Comparison of ENCODE assay signal across 8 mouse cellular contexts in genomic region chr9:50698418-50699409, GRCm38 (mm10). TPM values are rescaled to one million over a fixed set of nuclear protein-coding genes. Genes with fewer than 3 reads are reported as not detected.
DNase-seq lines count a peak whose midpoint lies in the region; ATAC-seq lines count a peak whose summit lies in the region.

No protein-coding gene starts in this region.

- no peak overlapping the region for H3K27ac ChIP-seq in intestine, embryonic 16.5 days (ENCODE audit: low read length)
- H3K27ac ChIP-seq in limb, embryonic 12.5 days = no peak overlapping the region
- no peak overlapping the region for H3K27ac ChIP-seq in midbrain, embryonic 11.5 days (ENCODE audit: low read depth, low read length)

- H3K9ac ChIP-seq in intestine, embryonic 16.5 days (ENCODE audit: low read depth, low read length) = peak overlapping the region; percentile 71
- H3K9ac ChIP-seq in limb, embryonic 12.5 days (replicated peaks) = peak overlapping the region; percentile 74
- H3K9ac ChIP-seq in midbrain, embryonic 11.5 days (ENCODE audit: low read length) = peak overlapping the region; percentile 58

- H3K9me3 ChIP-seq in intestine, embryonic 16.5 days (ENCODE audit: control insufficient read depth, low read length) = no peaks in the 10 kb centered on the region
- H3K9me3 ChIP-seq in limb, embryonic 12.5 days = no peaks in the 10 kb centered on the region
- H3K9me3 ChIP-seq in midbrain, embryonic 11.5 days (ENCODE audit: control insufficient read depth, low read length) = no peaks in the 10 kb centered on the region

- WGBS in intestine, embryonic 16.5 days = 1% methylated on average over 65 of the region's 70 CpGs
- WGBS in limb, embryonic 12.5 days = 2% methylated on average over 68 of the region's 70 CpGs
- under 1% methylated on average over 64 of the region's 70 CpGs for WGBS in midbrain, embryonic 11.5 days

- DNase-seq in adrenal gland, adult 18-20 months (ENCODE audit: low spot score in 2 of 2) = peak; percentile 44 to 49
- DNase-seq in adrenal gland, postnatal 4 days (ENCODE audit: low spot score in 2 of 2) = no peak
- DNase-seq in cerebellum, postnatal 14 days = peak; percentile 79 to 81
- DNase-seq in gastrocnemius, postnatal 14 days = peak; percentile 50
- peak; percentile 95 for DNase-seq in midbrain, embryonic 11.5 days (ENCODE audit: low spot score, missing footprints)
- DNase-seq in splenic B cell, adult 2 months (ENCODE audit: low read depth, low spot score) = peak; percentile 30

- ATAC-seq in intestine, embryonic 16.5 days = peak; percentile 64
- peak; percentile 29; the same call in 1 of the 2 replicates for ATAC-seq in limb, embryonic 12.5 days (ENCODE audit: insufficient number of reproducible peaks, insufficient read depth, low FRiP score, low TSS enrichment, low read depth)
- peak; percentile 75 for ATAC-seq in midbrain, embryonic 11.5 days (ENCODE audit: low FRiP score)

- H3K27me3 ChIP-seq in intestine, embryonic 16.5 days (replicated peaks; ENCODE audit: control insufficient read depth, insufficient read depth, low read length) = peaks cover 4% of the 10 kb centered on the region; the same call in 1 of the 2 replicates
- peaks cover 19% of the 10 kb centered on the region; the same call in 1 of the 2 replicates for H3K27me3 ChIP-seq in limb, embryonic 12.5 days
- no peaks in the 10 kb centered on the region; the same call in 1 of the 2 replicates for H3K27me3 ChIP-seq in midbrain, embryonic 11.5 days (ENCODE audit: control insufficient read depth, insufficient read depth, low read length)
- H3K27me3 ChIP-seq in splenic B cell, adult 2 months (ENCODE audit: control insufficient read depth, insufficient read depth, low read length, poor library complexity, severe bottlenecking) = no peaks in the 10 kb centered on the region; the same call in 1 of the 2 replicates

- H3K4me1 ChIP-seq in intestine, embryonic 16.5 days (ENCODE audit: control insufficient read depth, insufficient read depth, low read length) = peaks cover 10% of the 10 kb centered on the region
- H3K4me1 ChIP-seq in limb, embryonic 12.5 days (replicated peaks) = peaks cover 33% of the 10 kb centered on the region
- peaks cover 20% of the 10 kb centered on the region for H3K4me1 ChIP-seq in midbrain, embryonic 11.5 days (ENCODE audit: control insufficient read depth, insufficient read depth, low read length)

- intact Hi-C loops in gastrocnemius, postnatal 14 days (cut with DNase I; ENCODE audit: low total_unique reads) = no loop called here

- peak overlapping the region; percentile 55 for H3K4me3 ChIP-seq in intestine, embryonic 16.5 days (ENCODE audit: low read length)
- H3K4me3 ChIP-seq in limb, embryonic 12.5 days (replicated peaks) = peak overlapping the region; percentile 58
- peak overlapping the region; percentile 41 for H3K4me3 ChIP-seq in midbrain, embryonic 11.5 days (ENCODE audit: low read depth, low read length)

- H3K4me2 ChIP-seq in intestine, embryonic 16.5 days (ENCODE audit: low read depth, low read length) = peak overlapping the region; percentile 99
- peak overlapping the region; percentile 99 for H3K4me2 ChIP-seq in limb, embryonic 12.5 days
- H3K4me2 ChIP-seq in midbrain, embryonic 11.5 days = peak overlapping the region; percentile 92

- H3K36me3 ChIP-seq in intestine, embryonic 16.5 days (ENCODE audit: control insufficient read depth, insufficient read depth, low read length) = no peaks in the 10 kb centered on the region
- H3K36me3 ChIP-seq in limb, embryonic 12.5 days = peaks cover 44% of the 10 kb centered on the region
- H3K36me3 ChIP-seq in midbrain, embryonic 11.5 days (ENCODE audit: control insufficient read depth, insufficient read depth, low read length) = no peaks in the 10 kb centered on the region
- no peaks in the 10 kb centered on the region for H3K36me3 ChIP-seq in splenic B cell, adult 2 months (ENCODE audit: control insufficient read depth, insufficient read depth, low read length, poor library complexity, severe bottlenecking)

RNA-seq across cellular contexts. Expression of gene Dlat, which starts 39.1 kb away (rescaled TPM):
- total RNA-seq in adrenal gland, adult 18-20 months (2021) = 100 to 1,000 TPM; 164 to 320 TPM
- 100 to 1,000 TPM; 117 to 122 TPM for total RNA-seq in adrenal gland, postnatal 4 days (2021)
- total RNA-seq in gastrocnemius, postnatal 14 days (2021) = 100 to 1,000 TPM; 235 to 280 TPM
- polyA plus RNA-seq in intestine, embryonic 16.5 days (2015; fragmentation: Nextera tagmentation; extraction: Ambion mirVana) = 61.0 and 63.7 TPM in 2 replicates
- polyA plus RNA-seq in limb, embryonic 12.5 days (2016; fragmentation: Nextera tagmentation; extraction: Ambion mirVana) = 49.5 and 49.8 TPM in 2 replicates
- 63.5 and 66.4 TPM in 2 replicates for polyA plus RNA-seq in midbrain, embryonic 11.5 days (2014; fragmentation: Nextera tagmentation; extraction: Ambion mirVana)

RNA-seq across cellular contexts. Expression of gene Dixdc1, which starts 40.6 kb away (rescaled TPM):
- total RNA-seq in adrenal gland, adult 18-20 months (2021) = 1 to 10 TPM; 5.4 to 7.7 TPM
- 10 to 100 TPM; 16.0 to 19.7 TPM for total RNA-seq in adrenal gland, postnatal 4 days (2021)
- total RNA-seq in gastrocnemius, postnatal 14 days (2021) = 1 to 10 TPM; 3.7 to 4.2 TPM
- 4.8 TPM in 2 replicates for polyA plus RNA-seq in intestine, embryonic 16.5 days (2015; fragmentation: Nextera tagmentation; extraction: Ambion mirVana)
- 29.5 and 30.4 TPM in 2 replicates for polyA plus RNA-seq in limb, embryonic 12.5 days (2016; fragmentation: Nextera tagmentation; extraction: Ambion mirVana)
- polyA plus RNA-seq in midbrain, embryonic 11.5 days (2014; fragmentation: Nextera tagmentation; extraction: Ambion mirVana) = 18.5 and 22.9 TPM in 2 replicates

RNA-seq across cellular contexts. Expression of gene 2310030G06Rik, which starts 47.6 kb away (rescaled TPM):
- 1 to 10 TPM; 5.1 to 5.4 TPM for total RNA-seq in adrenal gland, adult 18-20 months (2021)
- total RNA-seq in adrenal gland, postnatal 4 days (2021) = 10 to 100 TPM; 11.2 to 11.4 TPM
- 1 to 10 TPM; 1.7 to 2.5 TPM for total RNA-seq in gastrocnemius, postnatal 14 days (2021)
- polyA plus RNA-seq in intestine, embryonic 16.5 days (2015; fragmentation: Nextera tagmentation; extraction: Ambion mirVana) = 21.3 and 23.5 TPM in 2 replicates
- polyA plus RNA-seq in limb, embryonic 12.5 days (2016; fragmentation: Nextera tagmentation; extraction: Ambion mirVana) = 2.2 and 3.5 TPM in 2 replicates
- 0.88 and 1.2 TPM in 2 replicates for polyA plus RNA-seq in midbrain, embryonic 11.5 days (2014; fragmentation: Nextera tagmentation; extraction: Ambion mirVana)

RNA-seq across cellular contexts. Expression of gene Cryab, which starts 52.4 kb away (rescaled TPM):
- total RNA-seq in adrenal gland, adult 18-20 months (2021) = 10 to 100 TPM; 26.1 to 89.2 TPM
- total RNA-seq in adrenal gland, postnatal 4 days (2021) = 10 to 100 TPM; 47.8 to 84.1 TPM
- 100 to 1,000 TPM; 804 to 989 TPM for total RNA-seq in gastrocnemius, postnatal 14 days (2021)
- polyA plus RNA-seq in intestine, embryonic 16.5 days (2015; fragmentation: Nextera tagmentation; extraction: Ambion mirVana) = 62.8 and 63.6 TPM in 2 replicates
- 28.0 and 31.2 TPM in 2 replicates for polyA plus RNA-seq in limb, embryonic 12.5 days (2016; fragmentation: Nextera tagmentation; extraction: Ambion mirVana)
- 5.3 and 6.1 TPM in 2 replicates for polyA plus RNA-seq in midbrain, embryonic 11.5 days (2014; fragmentation: Nextera tagmentation; extraction: Ambion mirVana)

RNA-seq across cellular contexts. Expression of gene Hspb2, which starts 53.4 kb away (rescaled TPM):
- 1 to 10 TPM; 1.7 to 3.4 TPM for total RNA-seq in adrenal gland, adult 18-20 months (2021)
- 1 to 10 TPM; 4.8 to 7.6 TPM for total RNA-seq in adrenal gland, postnatal 4 days (2021)
- 100 to 1,000 TPM; 130 to 134 TPM for total RNA-seq in gastrocnemius, postnatal 14 days (2021)
- 5.0 TPM in 2 replicates for polyA plus RNA-seq in intestine, embryonic 16.5 days (2015; fragmentation: Nextera tagmentation; extraction: Ambion mirVana)
- 13.3 and 19.2 TPM in 2 replicates for polyA plus RNA-seq in limb, embryonic 12.5 days (2016; fragmentation: Nextera tagmentation; extraction: Ambion mirVana)
- polyA plus RNA-seq in midbrain, embryonic 11.5 days (2014; fragmentation: Nextera tagmentation; extraction: Ambion mirVana) = 0.48 and 0.81 TPM in 2 replicates

Comparison
In these comparisons a context has a peak if more than half of its experiments do, and no peak if none do; other contexts are left out.
1. DNase-seq: peak in adrenal gland, adult 18-20 months (2 of 2), cerebellum, postnatal 14 days (2 of 2), gastrocnemius, postnatal 14 days (single experiment), midbrain, embryonic 11.5 days (single experiment) and splenic B cell, adult 2 months (single experiment); none in adrenal gland, postnatal 4 days (0 of 2).
2. Peak in every context shown above with its lines, with median percentiles within 50 percentile points of each other: ATAC-seq, H3K4me2 ChIP-seq, H3K4me3 ChIP-seq and H3K9ac ChIP-seq.